Mouse (Mus musculus) heart, postnatal 25 days (tissue): Measurements from ENCODE around the gene Kbtbd12. TPM values are rescaled to one million over a fixed set of nuclear protein-coding genes. Genes with fewer than 3 reads are reported as not detected.

Source experiments
- DNase-seq: peaks from one replicate; pipeline ENCODE4 v3.0.0; 2022; ENCODE audit warnings: low spot score
- intact Hi-C: fragments of 180-260 bp; cut with DNase I; formaldehyde crosslinking; loops from one replicate; pipeline ENCODE4 v1.15.1; 2025
- total RNA-seq, 2 experiments: library from RNA; stranded (reverse); gene quantifications; 2 replicates each; pipeline ENCODE4 v1.2.3; 2021

Kbtbd12 gene
- total RNA-seq, 2 experiments from 2014 or later, result 31.2 to 36.8 TPM

GRCm38 (mm10) chr6:88629821-88630220, 7.9 kb downstream of the Kbtbd12 start:
- no peak for DNase-seq
- intact Hi-C loops, result no loop called here

- peak; percentile 27 for DNase-seq
- intact Hi-C loops, result no loop called here
These were observed 10.4 kb downstream of the Kbtbd12 start for GRCm38 (mm10) chr6:88627317-88627811.

- intact Hi-C loops, result no loop called here
- DNase-seq, result no peak
These were observed 10.8 kb downstream of the Kbtbd12 start for GRCm38 (mm10) chr6:88626912-88627311.

GRCm38 (mm10) chr6:88626462-88626861, 11.3 kb downstream of the Kbtbd12 start:
- no peak for DNase-seq

GRCm38 (mm10) chr6:88621816-88622481, 15.8 kb downstream of the Kbtbd12 start:
- DNase-seq, result no peak
- intact Hi-C loops, result no loop called here

More at GRCm38 (mm10) chr6:88626462-88626861, 11.3 kb downstream of the Kbtbd12 start:
- intact Hi-C loops, result no loop called here

GRCm38 (mm10) chr6:88619542-88619941, 18.2 kb downstream of the Kbtbd12 start:
- intact Hi-C loops, result no loop called here
- DNase-seq, result no peak

GRCm38 (mm10) chr6:88615352-88615751, 22.4 kb downstream of the Kbtbd12 start:
- intact Hi-C loops, result no loop called here
- DNase-seq, result no peak

- no peak for DNase-seq
- intact Hi-C loops, result no loop called here
These were observed 31.3 kb downstream of the Kbtbd12 start for GRCm38 (mm10) chr6:88606417-88606816.

- DNase-seq, result no peak
- intact Hi-C loops, result no loop called here
These were observed 32.0 kb downstream of the Kbtbd12 start for GRCm38 (mm10) chr6:88605715-88606114.

- no peak for DNase-seq
- intact Hi-C loops, result no loop called here
These were observed 32.5 kb downstream of the Kbtbd12 start for GRCm38 (mm10) chr6:88605235-88605634.

- DNase-seq, result no peak
- intact Hi-C loops, result no loop called here
These were observed 41.6 kb downstream of the Kbtbd12 start for GRCm38 (mm10) chr6:88596108-88596507.

GRCm38 (mm10) chr6:88592367-88592766, 45.4 kb downstream of the Kbtbd12 start:
- intact Hi-C loops, result loop anchor here (5.0 kb wide), 2 partner anchors 120 to 135 kb away; no protein-coding TSS in a partner anchor

GRCm38 (mm10) chr6:88590231-88590630, 47.5 kb downstream of the Kbtbd12 start:
- DNase-seq, result no peak

More at GRCm38 (mm10) chr6:88592367-88592766, 45.4 kb downstream of the Kbtbd12 start:
- no peak for DNase-seq

GRCm38 (mm10) chr6:88589517-88589916, 48.2 kb downstream of the Kbtbd12 start:
- intact Hi-C loops, result loop anchor here (1.0 kb wide), 1 partner anchor 242 kb away; no protein-coding TSS in a partner anchor
- DNase-seq, result no peak

More at GRCm38 (mm10) chr6:88590231-88590630, 47.5 kb downstream of the Kbtbd12 start:
- intact Hi-C loops, result loop anchor here (5.0 kb wide), 2 partner anchors 122 to 137 kb away; no protein-coding TSS in a partner anchor

- DNase-seq, result no peak
- intact Hi-C loops, result loop anchor here (1.0 kb wide), 1 partner anchor 243 kb away; no protein-coding TSS in a partner anchor
These were observed 49.0 kb downstream of the Kbtbd12 start for GRCm38 (mm10) chr6:88588581-88589256.

- no peak for DNase-seq
- intact Hi-C loops, result no loop called here
These were observed 50.7 kb downstream of the Kbtbd12 start for GRCm38 (mm10) chr6:88587091-88587490.

GRCm38 (mm10) chr6:88583950-88584349, 53.8 kb downstream of the Kbtbd12 start:
- DNase-seq, result no peak
- intact Hi-C loops, result no loop called here

- DNase-seq, result no peak
- intact Hi-C loops, result no loop called here
These were observed 61.3 kb downstream of the Kbtbd12 start for GRCm38 (mm10) chr6:88576495-88576894.

GRCm38 (mm10) chr6:88566676-88567075, 71.1 kb downstream of the Kbtbd12 start:
- no peak for DNase-seq
- intact Hi-C loops, result no loop called here

GRCm38 (mm10) chr6:88565033-88565432, 72.7 kb downstream of the Kbtbd12 start:
- intact Hi-C loops, result no loop called here
- no peak for DNase-seq

GRCm38 (mm10) chr6:88560156-88560555, 77.6 kb downstream of the Kbtbd12 start:
- intact Hi-C loops, result loop anchor here (5.0 kb wide), 1 partner anchor 272 kb away; no protein-coding TSS in a partner anchor
- no peak for DNase-seq
